Mouse (Mus musculus): ENCODE results near the gene Fthl17f.
"Not testable (repeated sequence)": the region's sequence is repeated elsewhere in the genome, so short reads cannot be mapped to it uniquely, and the experiment has no call there.

- not testable (repeated sequence) for TF ChIP-seq CTCF (IDR thresholded peaks at IDR 0.05; ENCODE audit: borderline replicate concordance, insufficient read depth, low read depth, low read length); POLR2A (IDR thresholded peaks at IDR 0.05; ENCODE audit: borderline replicate concordance, insufficient read depth, low read length)
Observed at GRCm38 (mm10) chrX:9095066-9095465, 32.3 kb downstream of the Fthl17f start.

Data from cerebellum, adult 2 months (tissue).